Mouse (Mus musculus) forebrain, embryonic 10.5 days (tissue): ENCODE measurements around the gene Psmd3. TPM values are rescaled to one million over a fixed set of nuclear protein-coding genes. Genes with fewer than 3 reads are reported as not detected.
"Not testable (repeated sequence)": the region's sequence is repeated elsewhere in the genome, so short reads cannot be mapped to it uniquely, and the experiment has no call there.

ENCODE experiments used
- DNase-seq: peaks from one replicate; pipeline ENCODE4 v3.0.0-alpha.2; 2017; ENCODE audit warnings: low spot score; ENCODE audit errors: extremely low spot score
- H3K27ac ChIP-seq: fragments of 300-500 bp; sonication (generic); 2 replicates; pipeline ENCODE4 v1.5.1; 2016; ENCODE audit warnings: mild to moderate bottlenecking
- H3K27me3 ChIP-seq: fragments of 300-500 bp; sonication (generic); 2 replicates; pipeline ENCODE4 v1.6.1; 2016; ENCODE audit warnings: mild to moderate bottlenecking; ENCODE audit not compliant: poor library complexity, severe bottlenecking
- H3K36me3 ChIP-seq: fragments of 300-500 bp; sonication (generic); replicated peaks from 2 replicates; pipeline ENCODE4 v1.6.1; 2016; ENCODE audit warnings: mild to moderate bottlenecking, moderate library complexity
- H3K4me1 ChIP-seq: fragments of 300-500 bp; sonication (generic); 2 replicates; pipeline ENCODE4 v1.6.1; 2016
- H3K4me3 ChIP-seq: fragments of 300-500 bp; sonication (generic); 2 replicates; pipeline ENCODE4 v1.5.1; 2016; ENCODE audit warnings: mild to moderate bottlenecking, moderate library complexity
- H3K9me3 ChIP-seq: fragments of 300-500 bp; sonication (generic); 2 replicates; pipeline ENCODE4 v1.6.1; 2016; ENCODE audit warnings: mild to moderate bottlenecking, moderate library complexity
- WGBS: fragments of 180-500 bp; shearing (Covaris S2); methylation state at CpG from one replicate; pipeline ENCODE4 v1.1.7; 2016; 5-methylcytosine and 5-hydroxymethylcytosine counted together
- polyA plus RNA-seq: library from polyadenylated mRNA; unstranded; fragments of >200 nt; fragmentation: Nextera tagmentation; extraction: Ambion mirVana; gene quantifications from 2 replicates; pipeline ENCODE4 v1.2.1, GENCODE M21; 2016

The Psmd3 gene
- 255 and 259 TPM in 2 replicates for polyA plus RNA-seq

DNA sequence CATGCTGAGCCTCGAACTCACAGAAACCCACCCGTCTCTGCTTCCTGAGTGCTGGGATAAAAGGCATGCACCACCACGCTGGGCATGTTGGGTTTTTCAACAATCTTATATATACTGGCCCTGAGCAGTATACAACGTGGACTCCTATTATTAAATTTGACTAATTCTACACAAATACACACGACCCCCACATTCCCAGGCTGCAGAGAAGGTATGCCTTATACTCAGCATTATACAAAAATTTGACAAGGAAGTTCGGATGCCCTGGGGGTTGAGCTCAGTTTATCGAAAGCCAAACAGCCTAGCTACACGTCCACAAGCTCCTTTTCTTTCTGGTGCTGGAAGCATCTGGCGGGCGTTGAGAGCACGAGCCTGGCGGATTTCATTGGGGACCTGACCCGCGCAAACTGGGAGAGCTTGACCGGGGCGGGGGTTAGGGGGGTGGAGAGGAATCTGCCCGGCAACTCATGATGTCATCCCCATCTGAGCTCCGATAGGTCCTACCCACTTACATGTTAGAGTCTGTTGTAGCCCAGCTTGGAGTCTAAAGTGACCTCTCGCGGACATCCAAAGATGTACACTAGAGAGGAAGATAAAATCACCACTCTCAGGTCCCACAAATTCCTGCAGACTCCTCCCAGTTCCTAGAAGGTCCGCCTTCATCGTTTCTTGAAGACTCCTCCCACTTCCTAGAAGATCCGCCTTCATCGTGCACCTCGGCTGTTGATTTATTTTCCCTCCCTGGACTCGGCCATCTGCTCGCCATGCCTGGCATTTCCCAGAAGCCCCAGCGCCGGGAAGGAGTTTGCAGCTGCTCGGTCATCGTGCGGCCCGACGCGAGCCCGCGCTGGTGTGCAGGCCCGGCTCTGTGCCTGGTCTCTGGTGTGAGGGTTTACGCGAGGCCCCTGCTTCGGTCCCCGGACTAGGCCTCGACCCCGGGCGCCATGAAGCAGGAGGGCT lies at the start of gene Psmd3:
Psmd3 (plus strand) TSS at position 769 of the 960 bp plus-strand sequence.
- peak within 1 kb of the TSS; percentile 100 for H3K4me3 ChIP-seq
- H3K27ac ChIP-seq, result peak within 1 kb of the TSS; percentile 95
- peaks cover 29% of the 10 kb centered on the region for H3K36me3 ChIP-seq
- DNase-seq, result peak; percentile 99
- 6% methylated on average over 45 of the region's 45 CpGs for WGBS
- H3K27me3 ChIP-seq, result no peaks in the 10 kb centered on the region
- H3K4me1 ChIP-seq, result peaks cover 24% of the 10 kb centered on the region
- H3K9me3 ChIP-seq, result no peaks in the 10 kb centered on the region

DNA sequence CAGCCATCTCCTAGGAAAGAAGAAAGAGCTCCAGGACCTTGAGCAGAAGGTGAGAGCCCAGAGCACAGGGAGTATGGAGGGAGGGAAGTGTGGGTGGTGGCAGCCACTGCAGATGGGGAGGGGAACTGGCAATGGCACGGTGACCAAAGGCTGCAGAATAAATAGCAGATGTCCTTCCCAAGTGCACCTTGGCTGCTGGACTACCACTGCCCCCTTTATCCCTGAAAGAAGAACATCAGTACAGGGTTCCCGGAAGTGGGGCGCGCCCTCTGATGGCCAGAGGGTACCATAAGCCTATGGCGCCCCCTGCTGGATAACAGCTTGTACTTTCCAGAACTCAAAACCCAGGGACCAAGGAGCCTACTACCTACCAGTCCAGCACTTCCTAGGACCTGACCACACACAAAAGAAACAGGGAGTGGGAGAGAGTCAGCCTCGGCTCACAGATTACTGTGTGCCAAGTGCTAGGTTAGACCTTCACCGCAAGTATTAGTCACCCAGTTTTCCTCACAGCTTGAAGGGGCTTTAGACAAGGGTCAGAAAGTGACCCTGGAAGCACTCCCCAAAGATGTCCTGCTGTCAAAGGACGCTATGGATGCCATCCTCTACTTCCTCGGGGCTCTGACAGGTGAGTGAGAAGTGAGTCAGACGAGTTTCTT lies 46.9 kb upstream of the Psmd3 start:
- H3K4me3 ChIP-seq, H3K27me3 ChIP-seq, H3K27ac ChIP-seq, H3K9me3 ChIP-seq, DNase-seq, H3K4me1 ChIP-seq, H3K36me3 ChIP-seq: not testable (repeated sequence)
- 40% methylated on average over 10 of the region's 10 CpGs for WGBS

DNA sequence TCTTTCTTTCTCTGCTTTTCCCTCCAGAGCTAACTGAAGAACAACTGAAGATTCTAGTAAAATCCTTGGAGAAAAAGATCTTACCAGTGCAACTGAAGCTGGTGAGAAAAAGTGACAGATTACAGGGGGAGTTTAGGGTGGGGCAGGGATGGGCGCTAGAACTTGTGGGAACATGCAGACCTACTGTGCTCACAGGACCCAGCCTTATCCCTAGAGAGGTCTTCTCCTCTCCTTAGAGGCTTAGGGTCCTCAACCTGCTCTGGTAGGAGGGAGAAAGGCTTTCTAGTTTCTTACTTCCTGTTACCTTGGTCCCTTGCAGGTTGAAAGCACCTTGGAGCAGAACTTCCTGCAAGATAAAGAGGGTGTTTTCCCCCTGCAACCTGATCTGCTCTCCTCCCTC lies 44.9 kb upstream of the Psmd3 start:
- Histone ChIP-seq H3K36me3 (no peaks in the 10 kb centered on the region), H3K9me3 (no peaks in the 10 kb centered on the region), H3K4me1 (no peaks in the 10 kb centered on the region), H3K27me3 (no peaks in the 10 kb centered on the region), H3K27ac (no peak overlapping the region), H3K4me3 (no peak overlapping the region)
- no peak for DNase-seq
- WGBS, result 81% methylated on average over 1 of the region's 1 CpGs

DNA sequence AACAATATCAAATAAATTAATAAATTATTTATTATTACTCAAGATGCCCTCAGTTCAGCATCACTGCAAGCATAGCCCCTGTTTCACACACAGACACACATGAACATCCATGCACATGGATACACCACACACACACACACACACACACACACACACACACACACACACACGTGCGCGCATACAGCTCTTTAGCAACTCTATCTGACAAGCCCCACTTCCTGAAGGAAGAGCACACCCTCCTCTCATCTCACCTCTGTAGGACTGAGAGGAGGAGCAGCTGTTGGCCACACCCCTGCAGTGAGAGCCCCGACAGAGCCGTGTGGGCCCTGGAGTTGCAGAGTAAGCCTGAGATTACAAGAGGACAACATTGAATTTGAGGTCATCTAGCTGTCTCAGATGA lies 42.3 kb upstream of the Psmd3 start:
- Histone ChIP-seq H3K27ac (no peak overlapping the region), H3K4me1 (no peaks in the 10 kb centered on the region), H3K36me3 (no peaks in the 10 kb centered on the region), H3K4me3 (no peak overlapping the region), H3K9me3 (no peaks in the 10 kb centered on the region), H3K27me3 (no peaks in the 10 kb centered on the region)
- DNase-seq, result no peak
- 78% methylated on average over 5 of the region's 5 CpGs for WGBS

DNA sequence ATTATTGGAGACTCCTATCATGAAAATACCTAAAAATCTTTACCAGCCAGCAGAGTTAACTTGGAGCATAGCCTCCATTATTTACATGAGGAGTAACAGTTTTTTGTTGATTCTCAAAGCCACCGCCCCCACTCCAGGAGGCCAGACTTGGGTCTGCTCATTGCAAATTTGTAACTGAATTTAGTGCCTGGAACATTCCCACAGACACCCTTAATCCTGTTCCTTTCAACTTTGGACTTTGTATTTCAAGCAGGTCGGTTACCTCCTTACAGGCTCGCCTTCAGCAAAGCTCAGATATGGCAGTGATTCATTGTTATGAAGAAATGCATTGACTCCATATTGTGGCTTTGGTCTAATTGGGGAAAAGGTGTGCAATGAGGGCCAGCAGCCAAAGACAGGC lies 37.6 kb upstream of the Psmd3 start:
- no peaks in the 10 kb centered on the region for H3K4me1 ChIP-seq

DNA sequence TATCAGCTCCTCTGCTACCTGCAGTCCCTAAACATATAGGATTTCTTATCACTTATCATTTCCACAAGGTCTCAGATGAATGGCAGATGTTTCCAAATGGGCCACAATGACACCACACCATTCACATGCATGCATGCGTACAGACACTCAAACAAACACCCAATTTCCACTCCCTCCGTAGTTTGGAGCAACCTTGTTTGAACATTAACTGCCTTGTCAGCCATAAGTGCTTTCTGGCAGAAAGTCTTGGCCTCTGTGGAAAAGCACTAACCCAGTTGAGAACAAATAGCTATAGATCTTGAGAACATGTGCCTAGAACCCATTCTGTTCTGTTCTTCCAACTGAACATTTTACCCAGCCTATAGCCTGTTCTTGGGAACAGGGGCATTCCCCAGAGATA lies 36.4 kb upstream of the Psmd3 start:
- H3K36me3 ChIP-seq, result no peaks in the 10 kb centered on the region
- 84% methylated on average over 2 of the region's 2 CpGs for WGBS
- H3K27ac ChIP-seq, result no peak overlapping the region
- no peaks in the 10 kb centered on the region for H3K27me3 ChIP-seq
- no peaks in the 10 kb centered on the region for H3K9me3 ChIP-seq
- no peak overlapping the region for H3K4me3 ChIP-seq
- H3K4me1 ChIP-seq, result no peaks in the 10 kb centered on the region
- no peak for DNase-seq

More for the DNA sequence above, 37.6 kb upstream of the Psmd3 start:
- H3K27ac ChIP-seq, result no peak overlapping the region
- no peaks in the 10 kb centered on the region for H3K36me3 ChIP-seq
- no peaks in the 10 kb centered on the region for H3K27me3 ChIP-seq
- no peaks in the 10 kb centered on the region for H3K9me3 ChIP-seq
- DNase-seq, result no peak
- H3K4me3 ChIP-seq, result no peak overlapping the region
- 88% methylated on average over 3 of the region's 3 CpGs for WGBS

DNA sequence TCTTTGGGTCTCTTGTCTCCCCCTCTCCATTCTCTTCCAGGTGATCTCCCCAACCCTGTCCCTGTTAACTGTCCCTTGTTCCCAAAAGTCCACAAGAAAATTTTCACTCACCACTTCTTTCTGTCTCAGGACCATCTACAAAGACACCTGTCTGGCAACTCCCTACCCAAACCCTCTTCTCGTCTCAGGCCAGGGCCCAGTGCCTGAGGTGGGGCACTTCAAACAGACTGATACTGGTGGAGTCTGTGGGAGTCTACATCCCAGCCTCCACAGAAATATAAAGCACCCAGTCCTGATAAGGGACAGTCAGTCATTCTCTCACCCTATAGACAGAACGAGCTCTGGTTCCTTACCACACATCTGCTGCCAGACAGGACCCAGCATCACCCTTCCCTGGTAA lies 35.9 kb upstream of the Psmd3 start, which contains the start of gene Gsdma2:
Gsdma2 (plus strand) TSS at position 301 of the 400 bp plus-strand sequence.
- Histone ChIP-seq H3K36me3 (no peaks in the 10 kb centered on the region), H3K27ac (no peak within 1 kb of the TSS), H3K9me3 (no peaks in the 10 kb centered on the region), H3K4me3 (no peak within 1 kb of the TSS), H3K27me3 (no peaks in the 10 kb centered on the region), H3K4me1 (no peaks in the 10 kb centered on the region)
- no peak for DNase-seq
- WGBS, result 64% methylated on average over 2 of the region's 2 CpGs

DNA sequence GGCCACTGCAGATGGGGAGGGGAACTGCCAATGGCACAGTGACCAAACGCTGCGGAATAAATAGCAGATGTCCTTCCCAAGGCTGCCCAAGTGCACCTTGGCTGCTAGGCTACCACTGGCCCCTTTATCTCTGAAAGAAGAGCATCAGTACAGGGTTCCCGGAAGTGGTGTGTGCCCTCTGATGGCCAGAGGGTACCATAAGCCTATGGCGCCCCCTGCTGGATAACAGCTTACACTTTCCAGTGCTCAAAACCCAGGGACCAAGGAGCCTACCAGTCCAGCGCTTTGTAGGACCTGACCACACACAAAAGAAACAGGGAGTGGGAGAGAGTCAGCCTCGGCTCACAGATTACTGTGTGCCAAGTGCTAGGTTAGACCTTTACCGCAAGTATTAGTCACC lies 27.3 kb upstream of the Psmd3 start:
- not testable (repeated sequence) for H3K4me1 ChIP-seq, H3K27ac ChIP-seq, H3K36me3 ChIP-seq, H3K9me3 ChIP-seq, H3K27me3 ChIP-seq, H3K4me3 ChIP-seq
- 15% methylated on average over 7 of the region's 7 CpGs for WGBS
- peak; percentile 65 for DNase-seq

DNA sequence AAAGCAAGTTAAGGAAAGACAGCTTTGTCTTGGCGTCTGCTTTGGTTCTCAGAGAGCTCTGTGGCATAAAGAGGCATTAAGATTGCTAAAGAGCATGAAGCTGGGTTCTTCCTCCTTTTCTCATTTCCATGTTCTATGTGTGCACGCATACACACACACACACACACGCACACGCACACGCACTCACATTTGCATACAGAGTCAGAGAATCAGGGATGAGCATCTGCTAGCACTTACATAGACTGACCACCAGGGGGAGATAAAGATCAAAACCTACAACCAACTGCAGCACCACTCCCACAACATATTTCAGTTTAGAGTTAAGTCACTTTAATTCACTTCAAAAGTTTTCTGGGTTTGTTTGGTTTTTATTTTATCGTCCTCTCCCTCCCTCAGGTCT lies 21.8 kb upstream of the Psmd3 start:
- Histone ChIP-seq H3K4me1 (peaks cover 5% of the 10 kb centered on the region), H3K27ac (no peak overlapping the region), H3K4me3 (no peak overlapping the region), H3K36me3 (no peaks in the 10 kb centered on the region), H3K27me3 (no peaks in the 10 kb centered on the region), H3K9me3 (no peaks in the 10 kb centered on the region)
- 15% methylated on average over 6 of the region's 6 CpGs for WGBS
- peak; percentile 19 for DNase-seq

DNA sequence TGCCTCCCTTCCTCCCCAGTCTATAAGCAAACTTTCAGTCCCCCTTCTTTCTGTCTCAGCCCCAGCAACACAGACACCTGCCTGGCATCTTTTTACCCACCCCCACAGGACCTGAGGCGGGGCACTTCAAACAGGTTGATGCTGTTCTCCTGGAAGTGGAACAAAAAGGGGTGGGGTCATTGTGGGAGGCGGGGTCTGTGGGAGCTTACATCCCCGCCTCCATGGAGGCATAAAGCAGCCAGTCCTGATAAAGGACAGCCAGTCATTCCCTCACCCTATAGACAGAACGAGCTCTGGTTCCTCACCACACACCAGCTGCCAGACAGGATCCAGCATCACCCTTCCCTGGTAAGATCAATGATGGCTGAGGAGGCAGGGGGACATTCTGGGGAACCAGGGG lies 18.3 kb upstream of the Psmd3 start, which contains the start of gene Gsdma:
Gsdma (plus strand) TSS at position 261 of the 400 bp plus-strand sequence.
- H3K4me1 ChIP-seq, result peaks cover 5% of the 10 kb centered on the region
- no peak within 1 kb of the TSS for H3K27ac ChIP-seq
- H3K36me3 ChIP-seq, result no peaks in the 10 kb centered on the region
- H3K4me3 ChIP-seq, result no peak within 1 kb of the TSS
- no peaks in the 10 kb centered on the region for H3K9me3 ChIP-seq
- H3K27me3 ChIP-seq, result peaks cover 28% of the 10 kb centered on the region
- WGBS, result 24% methylated on average over 4 of the region's 4 CpGs
- DNase-seq, result no peak

DNA sequence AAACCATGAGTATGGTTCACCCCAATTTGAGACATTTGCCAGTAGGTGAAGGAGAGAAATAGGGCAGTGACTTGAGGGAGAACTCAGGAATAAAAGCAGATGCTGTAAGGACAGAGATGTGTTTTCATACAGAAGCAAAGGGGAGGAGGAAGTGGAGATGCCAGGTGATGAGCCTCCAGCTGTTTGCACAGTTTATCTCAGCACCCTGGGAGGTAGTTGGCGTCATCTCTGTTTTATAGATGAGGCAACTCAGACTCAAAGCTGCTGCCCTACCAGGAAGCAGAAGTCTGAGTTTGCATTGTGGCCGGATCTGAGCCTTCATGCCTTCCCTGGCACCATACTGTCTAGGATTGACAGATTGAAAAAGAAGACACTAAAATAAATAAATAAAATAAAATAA lies 13.4 kb upstream of the Psmd3 start:
- Histone ChIP-seq H3K4me1 (peaks cover 9% of the 10 kb centered on the region), H3K9me3 (no peaks in the 10 kb centered on the region), H3K4me3 (no peak overlapping the region), H3K27me3 (peaks cover 37% of the 10 kb centered on the region), H3K27ac (no peak overlapping the region), H3K36me3 (no peaks in the 10 kb centered on the region)
- no peak for DNase-seq
- 79% methylated on average over 2 of the region's 2 CpGs for WGBS

DNA sequence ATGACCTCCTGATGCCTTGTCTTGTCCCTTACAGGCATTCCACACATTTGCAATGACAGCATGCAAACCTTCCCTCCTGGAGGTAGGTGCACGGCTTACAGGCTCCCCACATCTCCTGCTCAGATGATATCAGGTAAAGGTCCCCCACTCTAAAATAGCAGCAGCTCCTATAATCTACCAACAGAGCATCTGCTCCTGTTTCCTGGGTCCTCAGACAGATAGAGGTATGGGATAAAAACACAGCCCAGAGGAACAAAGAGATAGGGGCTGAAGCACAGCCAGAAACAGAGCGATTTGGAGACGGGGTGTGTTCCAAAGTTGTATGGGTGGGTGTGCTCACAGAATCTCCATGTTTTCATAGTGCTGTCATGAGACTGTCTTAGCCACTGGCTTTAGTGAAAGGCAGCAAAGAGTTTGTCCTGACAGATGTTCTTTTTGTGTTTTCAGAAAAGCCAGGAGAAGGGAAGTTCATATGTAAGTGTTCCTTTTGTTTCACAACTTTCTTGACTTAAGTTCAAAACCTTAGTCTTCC lies 11.0 kb upstream of the Psmd3 start:
- Histone ChIP-seq H3K4me1 (peaks cover 4% of the 10 kb centered on the region; the same call in 1 of the 2 replicates), H3K4me3 (no peak overlapping the region), H3K27me3 (peaks cover 35% of the 10 kb centered on the region), H3K36me3 (no peaks in the 10 kb centered on the region), H3K27ac (no peak overlapping the region), H3K9me3 (no peaks in the 10 kb centered on the region)
- 82% methylated on average over 3 of the region's 3 CpGs for WGBS
- no peak for DNase-seq

DNA sequence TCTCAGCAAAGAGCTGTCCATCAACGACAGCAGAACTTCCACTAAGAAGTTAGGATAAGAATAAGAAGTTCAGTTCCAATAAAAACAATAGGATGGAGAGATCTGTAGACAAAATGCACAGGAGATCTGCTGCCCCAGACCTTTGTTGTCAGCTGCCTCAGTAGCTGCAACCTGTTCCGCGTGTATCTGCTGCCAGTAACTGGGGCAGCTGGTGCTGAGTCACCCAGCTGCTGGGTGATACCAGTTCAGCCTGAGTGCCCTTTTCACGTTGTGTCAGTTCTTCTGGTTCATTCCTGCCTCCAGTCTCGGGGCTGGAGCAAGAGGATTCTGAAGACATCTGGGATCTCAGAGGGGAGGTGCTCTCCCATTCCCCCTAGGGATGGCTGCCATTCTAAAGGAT lies 10.5 kb upstream of the Psmd3 start:
- Histone ChIP-seq H3K9me3 (no peaks in the 10 kb centered on the region), H3K4me1 (peaks cover 4% of the 10 kb centered on the region; the same call in 1 of the 2 replicates), H3K27ac (no peak overlapping the region), H3K4me3 (no peak overlapping the region), H3K27me3 (peaks cover 30% of the 10 kb centered on the region), H3K36me3 (no peaks in the 10 kb centered on the region)
- no peak for DNase-seq
- 68% methylated on average over 5 of the region's 5 CpGs for WGBS
